ENCODE assay signal across 23 mouse cellular contexts in genomic region chr8:91339651-91340050, GRCm38 (mm10).
"Had no signal": no experiment of that assay in that cellular context is flagged by ENCODE, and none has a peak within 500 bp of the region (broad histone marks: within the 10 kb centered on the region; RNA-seq: fewer than 3 reads in every experiment).

No protein-coding gene starts in this region.

- H3K9ac ChIP-seq: hindbrain, embryonic 12.5 days; hindbrain, embryonic 15.5 days; intestine, embryonic 15.5 days; limb, embryonic 12.5 days had no signal

- H3K27ac ChIP-seq: gastrocnemius, adult 2 months; hindbrain, embryonic 12.5 days; hindbrain, embryonic 15.5 days; intestine, embryonic 15.5 days; left cerebral cortex, adult 2 months; limb, embryonic 10.5 days; limb, embryonic 12.5 days had no signal

- ATAC-seq: forebrain, embryonic 16.5 days; inflammation-experienced regulatory T-cells, adult 6 months; intestine, embryonic 15.5 days; intestine, postnatal 0 days had no signal

- H3K36me3 ChIP-seq: hindbrain, embryonic 15.5 days; intestine, embryonic 15.5 days; limb, embryonic 12.5 days had no signal

- H3K27me3 ChIP-seq: hindbrain, embryonic 12.5 days; hindbrain, embryonic 15.5 days; intestine, embryonic 15.5 days; limb, embryonic 12.5 days had no signal

- DNase-seq: gastrocnemius, adult 2 months; gastrocnemius, postnatal 10 days; gastrocnemius, postnatal 25 days; heart, postnatal 10 days; heart, postnatal 4 days; kidney, adult 18-20 months; kidney, adult 8-10 months; kidney, postnatal 10 days; kidney, postnatal 25 days; kidney, postnatal 4 days; liver had no signal

- H3K4me3 ChIP-seq: gastrocnemius, adult 2 months; hindbrain, embryonic 12.5 days; hindbrain, embryonic 15.5 days; intestine, embryonic 15.5 days; layer of hippocampus, adult 2 months; left cerebral cortex, adult 2 months; limb, embryonic 10.5 days; limb, embryonic 12.5 days had no signal

- H3K4me2 ChIP-seq: heart, embryonic 11.5 days; hindbrain, embryonic 12.5 days; hindbrain, embryonic 15.5 days; intestine, embryonic 15.5 days; limb, embryonic 12.5 days; liver, embryonic 11.5 days had no signal

- H3K4me1 ChIP-seq: hindbrain, embryonic 15.5 days; limb, embryonic 10.5 days had no signal

- H3K9me3 ChIP-seq: hindbrain, embryonic 15.5 days; intestine, embryonic 15.5 days; limb, embryonic 10.5 days had no signal
